In genomic region chr15:16810787-16811186, GRCm38 (mm10) we compare ENCODE assay signal across 30 mouse cellular contexts.
A peak's percentile ranks its signal among the peaks of the same experiment; 100 is the strongest.
DNase-seq lines count a peak whose midpoint lies in the region; ATAC-seq and TF ChIP-seq lines count a peak whose summit lies in the region.
"Had no signal": no experiment of that assay in that cellular context is flagged by ENCODE, and none has a peak within 500 bp of the region (broad histone marks: within the 10 kb centered on the region; RNA-seq: fewer than 3 reads in every experiment).

No protein-coding gene starts in this region.

- no peak overlapping the region for H3K4me2 ChIP-seq in liver, postnatal 0 days (ENCODE audit: low read depth, low read length)
- H3K4me2 ChIP-seq in neural tube, embryonic 15.5 days, result no peak overlapping the region
- H3K4me2 ChIP-seq: embryonic facial prominence, embryonic 15.5 days; forebrain, embryonic 13.5 days; heart, embryonic 12.5 days; hindbrain, embryonic 14.5 days; kidney, embryonic 15.5 days; liver, embryonic 13.5 days had no signal

- H3K9me3 ChIP-seq in liver, postnatal 0 days (ENCODE audit: low read length), result no peaks in the 10 kb centered on the region
- H3K9me3 ChIP-seq in neural tube, embryonic 15.5 days (replicated peaks), result no peaks in the 10 kb centered on the region
- H3K9me3 ChIP-seq: embryonic facial prominence, embryonic 10.5 days; embryonic facial prominence, embryonic 15.5 days; forebrain, embryonic 13.5 days; heart, embryonic 12.5 days; kidney, embryonic 15.5 days; liver, embryonic 13.5 days had no signal

- H3K4me3 ChIP-seq in liver, adult 2 months (ENCODE audit: insufficient read depth, low read depth, low read length), result no peak overlapping the region
- no peak overlapping the region for H3K4me3 ChIP-seq in liver, postnatal 0 days (ENCODE audit: low read depth, low read length)
- H3K4me3 ChIP-seq in neural tube, embryonic 15.5 days (replicated peaks), result no peak overlapping the region
- H3K4me3 ChIP-seq: embryonic facial prominence, embryonic 10.5 days; embryonic facial prominence, embryonic 15.5 days; forebrain, embryonic 13.5 days; gastrocnemius, adult 2 months; heart, adult 2 months; heart, embryonic 12.5 days; kidney, embryonic 15.5 days; liver, embryonic 13.5 days had no signal

- H3K27me3 ChIP-seq in liver, adult 2 months (ENCODE audit: control insufficient read depth, insufficient read depth, low read length), result no peaks in the 10 kb centered on the region
- H3K27me3 ChIP-seq in liver, postnatal 0 days (ENCODE audit: insufficient read depth, low read length), result no peaks in the 10 kb centered on the region
- no peaks in the 10 kb centered on the region for H3K27me3 ChIP-seq in neural tube, embryonic 15.5 days (replicated peaks)
- H3K27me3 ChIP-seq: embryonic facial prominence, embryonic 15.5 days; forebrain, embryonic 13.5 days; heart, embryonic 12.5 days; kidney, embryonic 15.5 days; liver, embryonic 13.5 days had no signal

- H3K36me3 ChIP-seq in liver, adult 2 months (ENCODE audit: control insufficient read depth, insufficient read depth, low read length), result no peaks in the 10 kb centered on the region
- H3K36me3 ChIP-seq in liver, postnatal 0 days (replicated peaks; ENCODE audit: insufficient read depth, low read length), result no peaks in the 10 kb centered on the region
- no peaks in the 10 kb centered on the region for H3K36me3 ChIP-seq in neural tube, embryonic 15.5 days
- H3K36me3 ChIP-seq: embryonic facial prominence, embryonic 10.5 days; embryonic facial prominence, embryonic 15.5 days; heart, embryonic 12.5 days; kidney, embryonic 15.5 days; liver, embryonic 13.5 days had no signal

- TF ChIP-seq POLR2A in liver, adult 2 months (IDR thresholded peaks at IDR 0.05; ENCODE audit: extremely low read depth, insufficient read depth, low read length), result no peak

- no peak for DNase-seq in frontal cortex, postnatal 10 days (ENCODE audit: low spot score in 2 of 2)
- peak; percentile 21 for DNase-seq in liver, adult 2 months (ENCODE audit: extremely low read depth, low read depth, low spot score)
- DNase-seq in liver, postnatal 0 days, result no peak
- peak; percentile 9 for DNase-seq in R1 (ENCODE audit: low read depth, low spot score)
- DNase-seq in cerebellum, postnatal 10 days, result no peak
- DNase-seq: adrenal gland, postnatal 25 days; cerebellum, adult 2 months; cerebellum, postnatal 25 days; gastrocnemius, adult 2 months; heart, adult 2 months; kidney, adult 18-20 months; left cerebral cortex, postnatal 4 days; liver, embryonic 13.5 days; lung, adult 2 months; lung, postnatal 10 days; midbrain, embryonic 14.5 days; right cerebral cortex, adult 18-20 months; right cerebral cortex, postnatal 4 days; thymus, adult 2 months; thymus, postnatal 36 days had no signal

- H3K27ac ChIP-seq in liver, adult 2 months (replicated peaks; ENCODE audit: insufficient read depth, low read depth, low read length), result no peak overlapping the region
- H3K27ac ChIP-seq in liver, postnatal 0 days (ENCODE audit: low read depth), result no peak overlapping the region
- no peak overlapping the region for H3K27ac ChIP-seq in neural tube, embryonic 15.5 days (replicated peaks)
- H3K27ac ChIP-seq: embryonic facial prominence, embryonic 10.5 days; embryonic facial prominence, embryonic 15.5 days; forebrain, embryonic 13.5 days; gastrocnemius, adult 2 months; heart, adult 2 months; hindbrain, embryonic 14.5 days; kidney, embryonic 15.5 days; liver, embryonic 13.5 days; macrophage had no signal

- WGBS in liver, adult 2 months, result 58% methylated on average over 3 of the region's 3 CpGs
- WGBS in liver, postnatal 0 days (ENCODE audit: insufficient replicate concordance), result 49% methylated on average over 3 of the region's 3 CpGs
- WGBS in neural tube, embryonic 15.5 days, result 69% methylated on average over 3 of the region's 3 CpGs

- TF ChIP-seq CTCF in liver, adult 2 months (IDR thresholded peaks at IDR 0.05; ENCODE audit: low read depth, low read length), result no peak
- no peak for TF ChIP-seq CTCF in liver, postnatal 0 days (IDR thresholded peaks at IDR 0.05; ENCODE audit: low read depth)

- H3K79me2 ChIP-seq in liver, adult 2 months (ENCODE audit: control insufficient read depth, insufficient read depth, low read length), result no peaks in the 10 kb centered on the region

- H3K9ac ChIP-seq in liver, adult 2 months (ENCODE audit: low read depth, low read length), result no peak overlapping the region
- H3K9ac ChIP-seq in liver, postnatal 0 days (replicated peaks), result no peak overlapping the region
- no peak overlapping the region for H3K9ac ChIP-seq in neural tube, embryonic 15.5 days (replicated peaks)
- H3K9ac ChIP-seq: embryonic facial prominence, embryonic 15.5 days; forebrain, embryonic 13.5 days; heart, embryonic 12.5 days; hindbrain, embryonic 14.5 days; kidney, embryonic 15.5 days; liver, embryonic 13.5 days had no signal

- ATAC-seq in frontal cortex, adult (ENCODE audit: low TSS enrichment), result peak; percentile 64; the same call in 1 of the 2 replicates
- no peak for ATAC-seq in liver, postnatal 0 days
- no peak for ATAC-seq in neural tube, embryonic 15.5 days (ENCODE audit: low FRiP score)
- ATAC-seq: CD4-positive, CD25-positive, alpha-beta regulatory T cell, adult 4 months; forebrain, embryonic 13.5 days had no signal

- no peak for TF ChIP-seq EP300 in liver, postnatal 0 days (IDR thresholded peaks at IDR 0.05; ENCODE audit: low read depth)

- H3K4me1 ChIP-seq in liver, adult 2 months (ENCODE audit: control insufficient read depth, insufficient read depth, low read length), result no peaks in the 10 kb centered on the region
- H3K4me1 ChIP-seq in liver, postnatal 0 days (ENCODE audit: insufficient read depth), result no peaks in the 10 kb centered on the region
- no peaks in the 10 kb centered on the region for H3K4me1 ChIP-seq in neural tube, embryonic 15.5 days
- H3K4me1 ChIP-seq: embryonic facial prominence, embryonic 10.5 days; embryonic facial prominence, embryonic 15.5 days; forebrain, embryonic 13.5 days; heart, embryonic 12.5 days; kidney, embryonic 15.5 days; liver, embryonic 13.5 days had no signal

Comparison
In these comparisons a context has a peak if more than half of its experiments do, and no peak if none do; other contexts are left out.
1. DNase-seq: peak in liver, adult 2 months (single experiment) and R1 (single experiment); none in frontal cortex, postnatal 10 days (0 of 2), liver, postnatal 0 days (single experiment) and cerebellum, postnatal 10 days (0 of 2).